Mouse (Mus musculus): Measurements from ENCODE around the gene Gramd1a.

Gramd1a gene

DNA sequence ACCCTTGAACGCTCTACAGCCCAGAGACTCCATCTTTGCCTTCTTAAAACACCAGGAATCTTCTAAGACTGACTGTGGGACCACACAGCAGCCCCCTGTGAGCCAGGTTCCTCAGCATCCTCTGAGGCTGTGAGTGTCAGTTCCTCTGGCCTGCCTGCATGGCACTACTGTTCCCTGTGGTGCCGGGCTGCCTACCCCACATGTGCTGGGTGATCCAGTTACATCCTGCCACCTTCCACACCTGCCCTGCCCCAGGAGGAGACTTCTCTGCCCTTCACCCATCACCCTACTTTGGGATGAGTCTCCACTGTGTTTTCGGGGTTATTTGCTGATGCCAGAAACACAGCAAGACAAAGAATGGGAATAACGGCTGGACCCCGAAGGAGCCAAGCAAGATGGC lies 36.1 kb downstream of the Gramd1a start:
- no peak for DNase-seq

DNA sequence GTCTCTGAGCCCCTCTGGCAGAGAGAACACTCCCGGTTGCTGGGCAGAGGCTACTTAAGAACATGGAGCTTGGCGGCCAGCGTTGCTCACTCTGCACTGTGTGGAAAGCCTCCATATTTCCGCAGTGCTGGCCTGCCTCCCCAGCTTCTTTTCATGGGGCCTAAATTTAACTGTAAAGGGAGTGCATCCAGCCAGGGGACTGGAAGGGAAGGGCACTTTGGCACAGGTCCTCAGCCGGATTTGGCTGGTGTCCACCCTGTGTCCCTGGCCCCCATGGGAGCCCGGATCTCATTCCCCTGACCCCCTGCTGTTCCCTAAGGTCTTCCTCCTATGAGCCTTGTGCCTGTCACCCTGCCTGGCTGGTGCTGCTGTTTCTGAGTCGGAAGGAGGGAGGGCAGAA lies 37.2 kb downstream of the Gramd1a start:
- no peak for DNase-seq

DNA sequence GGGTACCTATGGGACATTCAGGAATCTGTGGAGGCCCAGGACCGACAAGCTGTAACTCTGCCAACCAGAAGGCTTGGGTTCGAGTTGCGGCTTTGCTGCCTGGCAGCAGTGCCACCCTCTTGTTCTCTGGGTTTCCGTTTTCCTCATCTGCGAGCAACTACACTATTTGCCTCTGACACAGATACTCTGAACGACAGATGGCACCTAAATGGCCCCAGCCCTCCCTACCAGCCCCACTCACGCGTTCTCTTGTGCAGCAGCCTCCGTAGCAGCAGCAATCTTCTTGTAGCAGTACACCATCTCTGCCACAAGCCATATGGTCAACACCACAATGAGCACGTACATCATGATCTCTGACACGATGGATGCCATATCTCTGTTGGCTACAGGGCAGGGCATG lies 38.2 kb downstream of the Gramd1a start:
- DNase-seq = no peak

DNA sequence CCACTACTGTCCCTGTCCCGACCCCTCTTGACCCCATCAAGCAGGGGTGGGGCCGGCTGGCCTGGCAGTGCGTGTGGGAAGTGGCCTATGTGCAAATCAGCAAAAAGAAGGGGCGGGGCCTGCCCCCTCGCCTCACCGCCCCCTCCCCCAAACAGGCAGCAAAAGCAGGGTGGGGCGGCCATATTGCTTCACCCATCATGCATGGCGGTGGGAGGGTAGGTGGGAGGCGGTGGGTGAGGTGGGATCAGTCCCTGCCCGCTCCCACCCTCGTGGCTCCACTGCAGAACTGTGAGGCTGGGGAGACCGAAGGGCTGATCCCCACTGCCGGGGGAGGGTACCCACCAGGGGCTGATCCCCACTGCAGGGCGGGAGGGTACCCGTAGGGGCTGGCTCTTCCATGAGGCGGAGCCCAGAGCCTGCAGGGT lies 39.0 kb downstream of the Gramd1a start:
- DNase-seq = peak; percentile 46

DNA sequence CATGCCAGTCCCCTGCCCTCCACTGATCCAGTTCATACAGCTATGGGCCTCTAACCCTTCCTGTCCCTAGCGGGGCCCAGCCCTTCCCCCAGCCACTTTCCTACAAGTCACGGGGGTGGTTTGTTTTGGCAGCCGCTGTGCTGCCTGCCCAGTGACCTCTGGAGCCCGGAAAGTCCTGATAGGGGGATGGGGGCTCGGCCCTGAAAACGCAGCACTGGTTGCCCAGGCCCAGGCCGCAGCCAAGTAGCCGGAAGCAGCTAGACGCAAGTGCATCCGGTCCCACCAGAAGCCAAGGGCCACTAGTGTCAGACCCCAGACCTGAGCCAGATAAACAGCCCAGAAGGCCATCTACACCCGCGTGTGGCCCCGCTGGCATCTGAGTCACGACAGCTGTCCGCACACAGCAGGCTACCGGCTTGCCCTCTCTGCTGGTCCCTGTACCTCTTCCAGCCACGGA lies 40.1 kb downstream of the Gramd1a start:
- peak; percentile 55 for DNase-seq

DNA sequence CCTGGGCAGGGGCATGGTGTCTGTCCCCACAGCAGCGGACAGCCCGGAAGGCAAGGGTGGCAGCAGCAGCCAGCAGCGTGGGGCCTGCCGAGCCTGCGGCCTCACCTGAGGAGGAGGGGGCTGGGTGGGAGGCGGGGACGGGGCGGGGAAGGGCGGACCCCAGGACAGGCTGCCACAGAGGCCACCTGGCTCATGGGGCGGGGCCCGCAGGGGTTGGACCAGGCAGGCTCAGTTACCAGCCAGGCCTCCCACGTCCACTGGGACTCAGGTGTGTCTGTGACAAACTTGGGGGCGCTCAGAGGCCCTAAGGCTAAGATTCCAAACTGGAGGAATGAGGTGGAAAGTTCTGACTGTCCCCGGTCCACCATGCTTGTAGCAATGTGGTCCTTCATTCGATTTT lies 40.5 kb downstream of the Gramd1a start, which contains the start of gene Hpn:
Gene Hpn (minus strand): TSS at position 109 of the 400 bp plus-strand sequence.
- no peak for DNase-seq

DNA sequence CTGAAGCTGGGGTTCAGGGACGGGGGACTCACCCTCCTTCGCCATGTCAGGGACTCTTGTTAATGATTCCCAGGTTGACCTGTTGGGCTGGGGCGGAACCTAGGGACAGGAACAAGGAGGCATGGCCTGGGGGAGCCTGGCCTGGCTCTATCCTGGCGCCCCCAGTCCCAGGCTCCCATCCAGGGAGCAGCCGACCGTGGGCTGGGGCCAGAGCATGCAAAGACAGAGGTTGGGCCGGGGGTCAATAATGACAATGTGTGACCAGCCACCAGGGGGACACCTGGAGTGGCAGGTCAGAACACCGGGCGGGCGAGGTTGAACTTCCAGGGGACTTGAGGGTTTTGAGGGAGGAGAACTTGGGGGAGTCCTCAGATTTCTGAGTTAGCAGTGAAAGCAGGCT lies 41.0 kb downstream of the Gramd1a start:
- DNase-seq = no peak

DNA sequence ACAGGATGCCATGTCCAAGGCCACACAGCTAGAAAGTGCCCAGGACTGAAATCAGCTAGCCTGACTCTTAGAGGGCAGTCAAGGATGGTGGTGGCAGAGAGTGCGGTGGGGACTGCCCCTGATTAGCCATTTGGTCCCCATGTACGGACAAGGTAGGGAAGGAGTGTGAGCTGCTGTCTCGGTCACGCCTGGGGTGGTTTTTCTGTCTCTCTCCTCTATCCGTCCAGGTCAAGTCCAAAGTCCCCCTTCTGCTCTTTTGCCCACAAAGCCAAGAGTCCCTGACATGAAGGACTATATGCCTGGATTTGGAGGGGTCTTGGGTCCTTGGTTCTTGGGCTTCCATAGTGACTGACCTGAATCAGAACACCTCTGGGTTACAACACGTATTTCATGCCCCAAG lies 41.9 kb downstream of the Gramd1a start:
- no peak for DNase-seq

DNA sequence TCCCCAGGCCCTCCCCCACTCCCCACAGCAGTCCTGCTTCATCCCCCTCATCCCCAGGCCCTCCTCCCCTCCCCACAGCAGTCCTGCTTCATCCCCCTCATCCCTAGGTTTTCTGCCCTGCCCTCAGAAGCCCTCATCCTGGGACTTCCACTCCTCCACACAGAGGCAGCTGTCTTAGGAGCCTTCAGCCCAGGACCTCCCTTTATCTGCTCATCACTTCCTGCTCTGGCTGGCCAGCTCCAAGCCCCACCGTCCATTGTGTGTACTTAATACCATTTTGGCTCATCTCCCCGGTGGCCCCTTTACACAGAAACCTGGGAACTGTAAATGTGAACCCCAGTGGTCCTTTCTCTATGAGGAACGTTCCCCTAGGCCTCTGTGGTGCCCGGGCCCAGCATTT lies 43.7 kb downstream of the Gramd1a start:
- no peak for DNase-seq

DNA sequence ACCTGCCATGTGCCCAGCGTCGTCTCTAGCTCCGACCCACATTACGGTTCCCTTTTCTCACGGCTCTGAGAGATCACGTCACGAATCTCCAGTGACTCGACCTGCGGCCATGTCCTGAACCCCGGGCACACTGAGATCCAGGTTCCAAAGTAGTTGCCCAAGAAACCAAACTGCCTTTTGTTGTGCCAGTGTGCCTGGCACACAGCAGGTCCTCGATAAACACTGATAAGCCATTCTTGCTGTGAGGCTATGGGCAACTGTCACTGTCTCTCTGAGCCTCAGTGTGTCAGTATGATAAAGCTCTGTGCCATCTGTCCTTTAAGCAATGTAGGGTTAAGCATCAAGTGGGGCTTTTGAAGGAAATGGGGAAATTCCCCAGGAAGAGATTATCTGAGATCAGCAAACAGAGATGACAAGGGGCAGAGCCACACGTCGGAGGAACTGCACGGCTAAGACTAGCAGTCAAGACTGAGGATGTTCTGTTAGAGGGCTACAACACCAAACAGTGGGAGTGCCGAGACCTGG lies 44.8 kb downstream of the Gramd1a start:
- DNase-seq = no peak

DNA sequence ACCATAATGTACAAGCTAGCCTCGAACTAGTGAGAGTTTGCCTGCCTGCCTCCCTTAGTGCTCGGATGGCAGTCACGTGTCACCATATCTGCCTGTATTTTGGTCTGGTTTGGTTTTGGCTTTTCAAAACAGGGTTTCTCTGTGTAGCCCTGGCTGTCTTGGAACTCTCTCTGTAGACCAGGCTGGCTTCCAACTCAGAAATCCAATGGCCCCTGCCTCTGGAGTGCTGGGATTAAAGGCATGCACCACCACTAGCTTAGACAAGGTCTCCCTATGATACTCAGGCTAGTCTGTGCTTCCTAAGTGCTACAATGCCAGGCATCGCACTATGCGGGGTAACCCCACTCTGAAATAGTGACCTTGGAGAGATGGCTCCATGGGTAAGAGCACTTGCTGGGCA lies 45.9 kb downstream of the Gramd1a start:
- DNase-seq = no peak

DNA sequence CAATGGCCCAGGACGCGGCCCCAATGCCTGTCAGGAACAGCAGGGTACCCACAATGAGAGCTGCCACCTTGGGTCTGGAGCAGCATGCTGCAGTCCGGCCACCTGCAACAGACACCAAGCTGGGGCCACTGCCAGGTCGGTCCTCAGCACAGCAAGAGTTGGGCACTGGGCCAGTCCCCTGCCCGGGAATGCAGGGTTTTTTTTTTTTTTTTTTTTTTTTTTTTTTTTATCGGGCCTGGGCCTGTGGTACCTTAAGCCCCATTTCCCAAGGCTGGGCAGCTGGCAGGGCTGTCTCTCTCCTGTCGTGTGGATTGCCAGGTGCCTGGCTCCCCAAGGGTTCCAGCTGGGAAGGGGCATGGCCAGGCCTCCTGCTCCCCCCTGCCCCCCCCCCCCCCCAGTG lies 46.6 kb downstream of the Gramd1a start:
- DNase-seq = no peak

DNA sequence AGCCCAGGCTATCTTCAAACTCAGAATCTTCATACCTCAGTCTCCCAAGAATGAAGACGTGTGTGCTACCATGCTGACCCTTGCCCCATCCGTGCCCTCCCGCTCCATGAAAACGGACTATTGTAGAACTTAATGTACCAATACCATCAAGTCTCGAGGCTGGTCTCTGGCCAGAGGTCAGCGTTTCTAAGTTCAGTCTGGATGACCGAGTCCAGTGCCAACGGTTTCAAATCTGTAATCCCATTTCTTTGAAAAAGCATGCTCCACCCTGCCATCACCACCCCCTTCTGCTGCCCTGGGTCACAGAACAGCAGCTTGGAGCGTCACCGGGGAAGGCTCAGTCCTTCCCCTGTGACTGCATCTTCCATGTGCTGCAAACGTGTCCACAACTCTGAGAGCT lies 47.9 kb downstream of the Gramd1a start:
- DNase-seq = no peak

DNA sequence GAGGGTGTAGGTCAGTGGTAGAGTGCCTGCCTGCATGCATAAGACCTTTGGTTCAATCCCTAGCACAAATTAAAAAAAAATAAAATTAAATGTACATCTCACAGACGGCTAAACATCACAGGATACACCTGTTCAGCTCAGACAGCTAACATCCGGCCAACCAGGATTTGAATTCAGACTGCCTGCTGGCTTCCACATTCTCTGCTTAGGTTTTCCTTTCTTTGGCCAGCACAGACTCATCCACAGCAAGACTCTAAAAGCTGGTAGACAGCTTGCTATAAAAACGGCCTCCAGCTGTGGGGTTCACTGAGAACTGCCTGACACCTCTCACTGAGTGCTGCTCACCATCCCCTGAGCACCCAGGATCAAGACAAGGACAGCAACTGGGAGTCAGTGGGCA lies 49.5 kb downstream of the Gramd1a start:
- no peak for DNase-seq

DNA sequence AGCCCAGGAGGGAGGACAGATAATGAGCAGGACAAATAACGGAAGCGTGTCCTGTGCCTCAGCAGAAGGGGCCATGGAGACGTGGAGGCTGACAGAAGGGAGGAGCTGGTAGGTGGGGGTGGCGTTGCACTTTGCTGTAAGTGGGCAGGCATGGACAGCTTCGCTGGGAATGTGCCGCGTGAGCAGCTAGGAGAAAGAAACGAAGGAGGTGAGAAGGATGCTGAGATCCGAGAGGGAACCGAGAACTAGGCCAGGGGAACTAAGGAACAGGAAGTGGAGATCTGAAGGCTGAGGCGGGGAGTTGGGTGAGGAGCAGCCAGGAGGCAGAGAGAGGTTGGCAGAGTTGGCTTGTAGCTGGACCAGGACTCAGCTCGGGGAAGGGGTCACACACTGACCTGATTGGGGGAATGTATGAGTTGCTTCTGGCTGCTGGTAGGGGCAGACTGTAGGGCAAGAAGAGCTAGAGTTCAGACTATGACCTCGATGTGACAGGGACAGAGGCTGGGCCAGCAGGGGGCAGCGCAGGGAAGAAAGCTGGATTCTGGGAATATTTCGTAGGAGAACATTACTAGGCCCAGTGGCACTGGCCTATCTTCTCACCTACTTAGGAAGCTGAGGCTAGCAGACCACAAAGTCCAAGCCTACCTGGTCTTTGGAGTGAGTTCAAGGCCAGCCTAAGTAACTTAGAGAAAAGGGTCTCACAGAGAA lies 50.5 kb downstream of the Gramd1a start:
- peak; percentile 42 for DNase-seq

DNA sequence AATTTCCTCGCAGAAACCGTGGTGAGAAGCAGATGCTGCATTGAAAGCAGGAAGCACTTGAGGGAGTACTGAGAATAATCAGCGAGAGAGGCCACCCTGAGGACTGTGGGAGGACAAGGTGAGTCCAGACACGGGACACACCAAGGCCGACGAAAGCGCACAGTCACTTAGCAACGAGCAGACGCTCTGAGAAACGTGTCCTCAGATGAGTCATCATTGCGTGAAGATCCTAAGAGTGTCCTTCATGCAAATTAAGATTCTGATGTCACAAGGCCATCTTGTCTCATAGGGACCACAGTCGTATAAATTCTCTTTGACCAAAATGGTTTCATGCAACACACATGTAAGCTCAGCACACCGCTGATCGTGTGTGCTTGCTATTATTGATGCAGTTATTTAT lies 54.9 kb downstream of the Gramd1a start:
- DNase-seq = no peak

DNA sequence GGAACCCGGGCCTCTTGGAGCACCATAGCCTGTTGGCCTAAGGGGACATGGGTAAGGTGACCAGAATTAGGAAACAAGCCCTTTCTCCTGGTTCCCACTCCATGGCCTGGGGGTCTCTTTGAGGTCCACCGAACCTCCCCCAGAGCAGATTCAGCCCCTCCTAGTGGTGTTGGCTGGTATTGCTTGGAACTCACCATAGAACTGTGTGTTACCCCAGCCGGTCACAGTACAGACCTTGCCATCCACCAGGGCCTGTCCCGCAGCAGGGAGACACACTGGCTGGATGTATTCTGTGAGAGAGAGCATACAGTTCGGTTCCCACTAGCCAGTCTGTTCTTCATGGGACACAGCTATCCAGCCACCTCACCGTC lies 56.1 kb downstream of the Gramd1a start:
- DNase-seq = no peak

DNA sequence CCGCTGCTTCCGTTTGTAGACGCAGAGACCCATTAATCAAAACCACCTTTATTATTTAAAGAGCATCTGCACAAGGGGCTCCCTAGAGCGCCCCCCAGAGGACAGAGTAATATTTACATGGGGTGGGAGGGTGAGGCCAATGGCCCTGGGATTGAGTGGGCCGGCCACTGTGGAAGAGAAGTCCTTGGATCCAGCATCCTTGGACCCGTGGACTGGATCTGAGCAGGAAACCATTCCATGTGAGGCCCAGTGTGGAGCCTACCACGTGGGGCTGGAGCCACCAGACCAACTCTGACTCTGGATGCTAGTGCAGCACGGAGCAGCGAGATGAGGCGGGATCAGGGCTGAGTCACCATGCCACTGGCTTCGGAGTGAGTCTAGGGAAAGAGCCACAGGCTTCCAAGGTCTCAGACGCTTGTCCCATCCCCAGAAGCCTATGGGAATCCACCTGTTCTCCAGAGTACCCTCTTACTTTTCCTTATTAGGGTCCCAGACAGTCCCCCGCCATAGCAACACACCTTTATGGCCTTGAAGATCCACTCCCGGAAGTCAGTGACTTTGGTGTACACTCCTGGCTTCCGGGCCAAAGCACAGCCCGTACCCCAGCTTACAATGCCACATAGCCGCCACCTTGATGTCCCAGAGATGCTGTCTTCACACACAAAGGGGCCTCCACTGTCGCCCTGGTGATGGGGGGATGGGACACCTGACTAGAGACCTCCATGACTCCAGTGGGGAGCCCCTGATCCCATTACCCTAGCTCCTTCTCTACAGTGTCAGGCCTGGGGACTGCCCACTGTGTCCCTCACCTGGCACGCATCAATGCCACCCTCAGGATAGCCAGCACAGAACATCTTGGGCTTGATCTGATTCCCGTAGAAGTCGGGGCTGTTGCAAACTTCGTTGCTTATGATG lies 56.7 kb downstream of the Gramd1a start:
- DNase-seq = no peak

DNA sequence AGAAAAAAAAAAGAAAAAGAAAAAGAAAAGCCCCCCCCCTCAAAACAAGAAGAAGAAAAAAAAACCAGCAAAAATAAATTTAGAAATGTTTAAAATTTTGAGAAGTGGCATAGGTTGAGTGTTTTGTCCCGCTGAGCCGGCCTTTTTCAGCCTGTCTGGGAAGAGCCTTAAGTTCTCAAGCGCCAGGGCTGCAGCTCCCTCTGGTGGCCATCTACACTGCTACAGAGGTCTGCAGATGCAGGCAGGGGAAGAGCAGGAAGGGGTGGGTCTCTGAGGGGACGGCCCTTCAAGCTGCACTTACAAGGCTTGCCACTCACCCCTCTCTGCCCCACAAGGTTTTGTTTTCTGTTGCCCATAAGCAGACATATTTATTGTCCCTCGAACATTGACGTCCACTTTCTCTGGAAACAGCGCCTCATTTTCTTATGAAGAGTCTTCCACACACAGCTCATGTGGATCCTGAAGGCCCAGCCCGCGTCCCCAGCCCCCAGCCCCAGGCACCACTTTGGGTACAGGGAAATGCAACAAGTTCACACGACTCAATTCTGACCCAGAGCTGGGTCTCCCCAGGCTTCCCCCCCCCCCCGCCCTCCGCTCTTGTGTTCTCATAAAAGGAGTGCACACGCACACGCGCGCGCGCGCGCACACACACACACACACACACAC lies 58.0 kb downstream of the Gramd1a start:
- DNase-seq = peak; percentile 94

DNA sequence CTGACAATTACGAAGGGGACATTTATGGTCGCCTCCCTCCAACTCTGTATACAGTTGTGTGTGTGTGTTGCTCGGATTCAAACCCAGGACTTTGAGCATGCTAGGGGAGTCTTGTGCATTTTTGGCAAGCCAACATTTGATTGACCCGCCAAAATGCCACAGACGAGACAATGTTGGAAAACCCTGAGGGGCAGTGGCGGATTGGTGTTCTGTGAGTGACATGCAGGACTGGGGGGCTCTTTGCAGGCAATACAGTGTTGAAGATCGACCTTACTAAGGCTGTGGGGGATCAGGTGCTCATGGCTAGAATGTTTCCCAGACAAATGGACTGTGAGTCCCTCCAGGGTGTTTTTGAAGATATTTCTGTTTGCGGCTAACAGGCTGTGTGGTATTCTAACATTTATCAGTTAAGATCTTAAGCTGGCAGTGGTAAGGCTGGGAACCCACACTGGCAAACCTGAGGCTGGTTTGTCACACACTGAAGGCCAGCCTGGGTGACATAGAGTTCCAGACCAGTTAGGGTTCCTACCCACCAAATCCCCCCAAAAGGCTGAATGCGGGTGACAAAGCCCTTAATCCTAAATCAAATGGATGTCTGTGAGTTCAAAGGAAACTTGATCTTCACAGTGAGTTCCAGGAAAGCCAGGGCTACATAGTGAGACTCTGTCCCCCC lies 58.7 kb downstream of the Gramd1a start:
- no peak for DNase-seq

DNA sequence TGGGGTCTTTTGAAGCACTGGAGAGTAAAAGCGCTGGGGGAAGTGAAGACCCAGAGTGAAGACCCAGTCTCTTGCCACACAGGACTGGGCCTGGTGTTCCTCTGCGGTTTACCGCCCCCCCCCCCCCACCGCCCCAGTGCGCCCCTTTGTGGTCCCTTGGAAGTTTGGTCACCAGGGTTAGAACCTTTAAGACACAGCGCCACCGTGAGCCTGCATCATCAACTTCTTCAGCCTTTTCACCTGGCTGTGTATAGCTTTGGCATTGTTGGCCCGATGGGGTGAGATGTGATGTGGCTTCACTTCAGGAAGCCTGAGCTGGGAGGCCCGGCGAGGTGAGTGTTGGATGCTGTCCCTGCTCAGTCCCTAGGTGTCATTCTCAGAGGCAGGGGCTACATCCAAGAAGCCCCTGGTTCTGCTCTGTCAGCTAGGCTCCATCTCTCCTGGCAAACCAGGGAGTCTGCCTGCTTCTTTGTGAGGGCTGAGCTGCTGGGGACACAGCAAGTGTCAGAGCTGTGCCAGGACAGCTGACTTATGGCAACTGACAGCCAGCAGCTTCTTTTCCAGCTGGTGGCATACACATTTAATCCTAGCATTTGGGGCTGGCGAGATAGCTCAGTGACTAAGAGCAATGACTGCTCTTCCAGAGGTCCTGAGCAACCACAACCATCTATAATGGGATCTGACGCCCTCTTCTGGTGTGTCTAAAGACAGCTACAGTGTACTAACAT lies 60.8 kb downstream of the Gramd1a start:
- no peak for DNase-seq

DNA sequence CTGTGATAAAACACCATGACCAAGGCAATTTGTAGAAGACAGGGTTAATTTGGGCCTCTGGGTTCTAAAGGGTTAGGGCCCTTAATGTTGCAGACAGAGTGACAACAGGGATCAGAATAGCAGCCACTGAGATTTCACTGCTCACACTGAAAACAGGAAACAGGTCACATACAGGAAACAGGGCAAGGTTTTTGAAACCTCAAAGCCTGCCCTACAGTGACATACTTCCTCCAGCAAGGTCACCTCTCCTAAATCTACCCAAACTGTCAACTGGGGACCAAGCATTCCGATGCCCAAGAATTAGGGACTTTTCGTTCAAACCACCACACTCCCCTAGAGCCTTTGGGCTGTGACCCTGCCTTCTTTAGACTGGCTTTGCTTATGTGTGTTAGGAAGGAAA lies 66.0 kb downstream of the Gramd1a start:
- DNase-seq = no peak
